Comparison of ENCODE assay signal across 9 mouse cellular contexts in the genomic region with DNA sequence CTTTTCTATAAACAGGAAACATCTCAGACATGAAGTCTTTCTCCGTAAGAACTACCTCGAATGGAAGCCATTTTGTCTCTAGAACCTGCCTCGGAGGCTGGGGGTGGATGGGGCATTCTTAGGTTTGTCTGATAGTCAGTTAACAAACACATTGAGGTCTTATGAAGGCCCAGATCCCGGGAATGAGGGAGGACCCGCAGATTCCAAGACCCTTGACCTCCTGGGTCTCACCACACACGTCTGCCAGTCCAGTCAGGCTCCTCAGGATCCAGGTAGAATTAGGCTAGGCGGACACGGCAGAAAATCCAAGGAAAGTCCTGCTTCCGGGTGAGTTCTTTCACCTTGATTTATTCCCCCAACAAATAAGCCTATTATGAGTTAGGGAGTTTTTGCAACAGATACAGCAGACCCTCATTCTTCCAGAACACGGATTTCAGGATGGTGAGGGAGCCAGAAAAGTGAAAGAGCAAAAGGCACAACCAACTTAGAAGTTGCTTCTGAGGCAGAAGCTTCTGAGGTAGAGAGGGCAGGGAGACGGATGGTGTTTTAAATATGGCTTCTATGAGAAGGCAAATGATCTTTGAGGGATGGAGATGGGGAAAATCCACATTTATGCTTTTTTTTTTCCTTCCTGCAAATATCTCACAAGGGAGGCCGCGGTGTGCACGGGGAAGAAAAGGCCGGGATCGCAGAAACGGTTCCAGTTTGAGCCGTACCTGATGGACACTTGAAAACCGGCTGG. TPM values are rescaled to one million over a fixed set of nuclear protein-coding genes. Genes with fewer than 3 reads are reported as not detected.
DNase-seq lines count a peak whose midpoint lies in the region; ATAC-seq lines count a peak whose summit lies in the region.
"Had no signal": no experiment of that assay in that cellular context is flagged by ENCODE, and none has a peak within 500 bp of the region (broad histone marks: within the 10 kb centered on the region; RNA-seq: fewer than 3 reads in every experiment).

No protein-coding gene starts in this region.

- no peaks in the 10 kb centered on the region for H3K36me3 ChIP-seq in forebrain, embryonic 15.5 days
- H3K36me3 ChIP-seq in limb, embryonic 15.5 days = no peaks in the 10 kb centered on the region

- no peak overlapping the region for H3K4me3 ChIP-seq in forebrain, embryonic 15.5 days
- H3K4me3 ChIP-seq in limb, embryonic 15.5 days = no peak overlapping the region

- H3K9ac ChIP-seq in forebrain, embryonic 15.5 days (replicated peaks) = no peak overlapping the region
- H3K9ac ChIP-seq in limb, embryonic 15.5 days = no peak overlapping the region

- intact Hi-C loops in left cerebral cortex, postnatal 25 days (cut with DNase I) = no loop called here

- no peak overlapping the region for H3K27ac ChIP-seq in forebrain, embryonic 15.5 days (replicated peaks)
- H3K27ac ChIP-seq in limb, embryonic 15.5 days = no peak overlapping the region
- H3K27ac ChIP-seq: layer of hippocampus, adult 2 months had no signal

- DNase-seq in embryo, embryonic 10.5 days (ENCODE audit: low spot score) = peak; percentile 9
- no peak for DNase-seq in embryo, embryonic 10 days (ENCODE audit: low spot score)
- peak; percentile 15 for DNase-seq in A20 (ENCODE audit: low read depth, low spot score)
- DNase-seq in frontal cortex, postnatal 25 days (ENCODE audit: low spot score in 2 of 2) = no peak
- DNase-seq in left cerebral cortex, postnatal 25 days (ENCODE audit: low spot score in 2 of 2) = no peak
- no peak for DNase-seq in frontal cortex, postnatal 10 days (ENCODE audit: low spot score in 2 of 2)

- peaks cover 85% of the 10 kb centered on the region for H3K27me3 ChIP-seq in forebrain, embryonic 15.5 days
- peaks cover 85% of the 10 kb centered on the region for H3K27me3 ChIP-seq in limb, embryonic 15.5 days

- H3K4me2 ChIP-seq in forebrain, embryonic 15.5 days (replicated peaks) = peak overlapping the region; percentile 43; the same call in 1 of the 2 replicates
- peak overlapping the region; percentile 28; the same call in 1 of the 2 replicates for H3K4me2 ChIP-seq in limb, embryonic 15.5 days

- H3K9me3 ChIP-seq in forebrain, embryonic 15.5 days = no peaks in the 10 kb centered on the region
- H3K9me3 ChIP-seq in limb, embryonic 15.5 days = no peaks in the 10 kb centered on the region

- peaks cover 39% of the 10 kb centered on the region for H3K4me1 ChIP-seq in forebrain, embryonic 15.5 days
- H3K4me1 ChIP-seq in limb, embryonic 15.5 days = peaks cover 29% of the 10 kb centered on the region

- 13% methylated on average over 13 of the region's 19 CpGs for WGBS in forebrain, embryonic 15.5 days
- 9% methylated on average over 18 of the region's 19 CpGs for WGBS in limb, embryonic 15.5 days

- ATAC-seq in forebrain, embryonic 15.5 days (replicated peaks) = no peak
- ATAC-seq in limb, embryonic 15.5 days (ENCODE audit: insufficient number of reproducible peaks, low FRiP score, low TSS enrichment, low read depth) = no peak

RNA-seq across cellular contexts. Expression of gene Gsx1, which starts 3.2 kb away (rescaled TPM):
- 2.1 and 3.3 TPM in 2 replicates for polyA plus RNA-seq in forebrain, embryonic 15.5 days (2015; fragmentation: Nextera tagmentation; extraction: Ambion mirVana)
- not detected in 2 replicates for polyA plus RNA-seq in limb, embryonic 15.5 days (2015; fragmentation: Nextera tagmentation; extraction: Ambion mirVana)
- total RNA-seq in left cerebral cortex, postnatal 25 days (2021) = under 1 TPM; 0.48 to 0.60 TPM

Comparison
In these comparisons a context has a peak if more than half of its experiments do, and no peak if none do; other contexts are left out.
1. DNase-seq: peak in embryo, embryonic 10.5 days (single experiment) and A20 (single experiment); none in embryo, embryonic 10 days (single experiment), frontal cortex, postnatal 25 days (0 of 2), left cerebral cortex, postnatal 25 days (0 of 2) and frontal cortex, postnatal 10 days (0 of 2).